Mouse (Mus musculus) heart, adult 2 months (tissue): ENCODE data around the gene Adcy2.

Experiments used
- CTCF ChIP-seq: fragments of 200-600 bp; IDR thresholded peaks from 2 replicates; pipeline ENCODE4 v1.8.1; 2022; ENCODE audit warnings: antibody characterized with exemption, mild to moderate bottlenecking, moderate library complexity
- EP300 ChIP-seq: fragments of 200-500 bp; IDR thresholded peaks from 2 replicates; pipeline ENCODE4 v1.6.1; 2011; ENCODE audit warnings: low read depth, low read length, control low read depth; ENCODE audit not compliant: insufficient read depth
- POLR2A ChIP-seq: fragments of 200-500 bp; IDR thresholded peaks from 2 replicates; pipeline ENCODE4 v1.6.1; 2011; ENCODE audit warnings: mild to moderate bottlenecking, low read depth, low read length, control low read depth; ENCODE audit not compliant: insufficient read depth

DNA sequence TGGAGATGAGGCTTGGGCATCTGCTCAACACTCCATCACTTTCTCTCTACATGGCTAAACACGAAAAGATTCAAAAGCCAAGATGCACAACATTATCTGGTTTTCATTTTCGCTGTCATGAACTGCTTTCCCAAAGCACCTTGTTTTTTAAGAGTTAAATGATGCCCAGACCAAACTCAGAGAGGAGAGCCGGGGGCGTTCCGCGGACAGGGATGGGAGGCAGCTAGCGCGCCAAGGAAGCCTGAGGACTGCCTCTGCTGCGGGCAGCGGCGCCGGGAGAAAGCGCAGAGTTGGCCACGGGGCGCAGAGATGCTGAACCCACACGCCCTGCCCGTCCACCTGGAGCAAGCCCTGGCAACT lies 803 bp downstream of the Adcy2 start:
- TF ChIP-seq CTCF (no peak), POLR2A (no peak), EP300 (no peak)
